Mouse (Mus musculus): ENCODE results near the gene Trafd1. TPM values are rescaled to one million over a fixed set of nuclear protein-coding genes. Genes with fewer than 3 reads are reported as not detected.
A peak's percentile ranks its signal among the peaks of the same experiment; 100 is the strongest.

Trafd1 gene
- total RNA-seq (2021), result 10 to 100 TPM; 82.1 to 83.6 TPM

DNA sequence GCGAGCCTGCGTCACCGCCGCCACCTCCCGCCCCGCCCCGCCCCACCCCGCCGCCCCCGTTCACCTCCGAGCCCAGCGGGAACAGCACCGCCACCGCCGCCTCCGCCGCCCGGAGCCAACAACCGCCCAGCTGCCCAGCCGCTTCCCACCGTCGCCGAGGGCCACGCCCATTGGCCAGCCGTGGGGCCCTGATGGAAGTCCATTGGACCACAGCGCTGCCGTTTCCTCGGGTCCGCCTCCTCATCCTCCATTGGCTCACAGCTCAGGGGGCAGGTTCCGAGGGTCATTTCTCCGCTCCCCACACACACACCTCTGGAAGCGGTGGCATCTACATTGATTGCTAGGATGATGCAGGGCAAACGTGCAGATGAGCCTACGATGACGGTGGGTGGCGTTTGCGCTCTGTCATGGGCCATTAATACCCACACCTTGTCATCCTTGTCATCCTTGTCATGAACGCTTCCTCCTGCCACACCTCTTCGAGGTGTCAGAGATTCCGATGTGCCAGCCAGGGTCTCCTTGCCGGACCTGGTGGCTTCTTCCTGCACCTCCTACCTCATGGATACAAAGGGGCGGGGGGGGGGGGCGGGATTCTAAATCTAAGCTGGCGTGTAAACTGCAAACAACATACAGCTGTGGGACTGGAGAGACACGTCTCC is at the start of gene Trafd1:
Trafd1 (minus strand) TSS at position 172 of the 659 bp plus-strand sequence.
- intact Hi-C loops (cut with DNase I), result no loop called here

DNA sequence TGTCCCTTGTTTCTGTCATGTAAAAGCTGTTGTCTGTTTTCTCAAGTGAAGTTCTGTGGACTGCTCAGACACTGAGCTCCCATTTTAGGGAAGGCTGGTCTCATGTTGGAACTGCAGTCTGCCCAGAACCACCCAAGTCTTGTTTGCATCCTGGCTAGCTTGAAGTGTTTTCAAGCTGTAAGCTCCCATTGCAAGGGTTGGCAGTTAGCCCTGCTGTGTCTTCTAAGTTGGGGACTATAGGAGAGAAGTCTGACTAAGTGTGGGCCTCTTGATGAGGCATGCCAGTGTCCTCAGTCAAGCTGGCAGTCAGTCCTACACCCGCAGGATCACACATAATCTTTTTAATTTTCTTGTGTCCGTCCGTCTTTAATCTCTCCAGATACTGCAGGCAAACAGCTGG is 43.5 kb upstream of the Trafd1 start:
- DNase-seq (ENCODE audit: low spot score in 2 of 2), result peak in 1 of 2 experiments; percentile 72
- intact Hi-C loops (cut with DNase I), result no loop called here

More for the DNA sequence above, at the start of gene Trafd1:
- peak; percentile 92 to 96 for DNase-seq (ENCODE audit: low spot score in 2 of 2)

GRCm38 (mm10) chr5:121423297-121423696 is 37.9 kb upstream of the Trafd1 start:
- DNase-seq (ENCODE audit: low spot score in 2 of 2), result no peak
- intact Hi-C loops (cut with DNase I), result no loop called here

GRCm38 (mm10) chr5:121422787-121423186 is 37.4 kb upstream of the Trafd1 start:
- peak in 1 of 2 experiments; percentile 56 for DNase-seq (ENCODE audit: low spot score in 2 of 2)

GRCm38 (mm10) chr5:121420721-121421120 is 35.3 kb upstream of the Trafd1 start:
- peak in 1 of 2 experiments; percentile 56 for DNase-seq (ENCODE audit: low spot score in 2 of 2)
- intact Hi-C loops (cut with DNase I), result no loop called here

More at GRCm38 (mm10) chr5:121422787-121423186, 37.4 kb upstream of the Trafd1 start:
- intact Hi-C loops (cut with DNase I), result no loop called here

DNA sequence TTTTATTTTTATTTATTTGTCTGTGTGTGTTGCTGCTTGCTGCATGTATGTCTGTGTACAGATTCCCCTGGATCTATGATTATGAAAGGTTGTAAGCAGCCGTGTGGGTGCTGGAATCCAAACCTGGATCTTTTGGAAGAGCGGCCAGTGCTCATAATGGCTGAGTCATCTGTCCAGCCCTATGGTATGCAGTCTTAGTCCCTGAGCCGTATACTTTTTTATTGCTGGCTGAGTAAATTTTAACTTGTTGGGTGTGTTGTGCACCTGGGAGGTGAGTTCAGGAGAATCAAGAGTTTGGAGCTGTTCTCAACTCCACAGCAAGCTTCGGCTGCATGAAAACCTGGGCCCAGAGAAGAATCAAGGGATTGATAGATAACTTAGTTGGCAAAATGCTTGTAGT is 25.5 kb upstream of the Trafd1 start:
- DNase-seq (ENCODE audit: low spot score in 2 of 2), result no peak
- intact Hi-C loops (cut with DNase I), result no loop called here

DNA sequence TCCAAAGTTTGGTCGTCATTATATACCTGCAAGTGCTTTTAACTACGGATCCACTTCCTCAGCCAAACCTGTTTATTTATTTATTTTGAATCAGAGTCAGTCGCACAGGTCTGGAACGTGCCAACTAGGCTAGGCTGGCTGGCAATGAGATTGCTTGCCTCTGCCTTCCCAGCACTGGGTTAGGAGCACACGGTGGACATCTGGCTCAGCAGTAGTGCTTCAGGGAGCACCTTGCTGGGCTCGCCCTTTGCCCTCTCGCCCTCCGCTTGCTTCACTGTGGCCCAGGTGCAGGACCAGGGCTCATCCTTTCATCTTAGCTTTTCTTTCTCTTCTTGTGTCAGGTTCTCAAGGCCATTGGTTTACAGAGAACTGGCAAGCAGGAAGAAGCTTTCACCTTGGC is 22.4 kb upstream of the Trafd1 start:
- intact Hi-C loops (cut with DNase I), result no loop called here
- DNase-seq (ENCODE audit: low spot score in 2 of 2), result no peak

DNA sequence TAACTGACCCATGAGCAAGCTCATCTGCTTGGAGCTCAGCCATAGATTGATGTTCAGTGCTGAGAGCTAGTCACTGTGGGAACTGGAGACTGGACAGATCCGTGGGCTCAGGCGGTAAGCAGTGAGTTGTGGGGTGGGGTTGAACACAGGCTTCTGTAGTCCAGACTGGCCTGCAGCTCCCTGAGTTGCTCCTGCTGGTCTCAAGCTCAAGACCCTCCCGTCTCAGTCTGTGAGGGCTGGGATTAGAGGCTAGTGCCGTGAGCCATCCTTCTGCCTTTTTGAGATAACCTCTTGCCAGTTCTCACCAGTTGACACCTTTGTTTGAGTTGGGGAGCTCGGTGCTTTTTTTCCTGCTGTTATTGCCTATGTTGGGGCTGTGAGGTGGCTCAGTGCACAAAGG is 15.4 kb upstream of the Trafd1 start:
- DNase-seq (ENCODE audit: low spot score in 2 of 2), result no peak
- intact Hi-C loops (cut with DNase I), result no loop called here

- intact Hi-C loops (cut with DNase I), result no loop called here
- DNase-seq (ENCODE audit: low spot score in 2 of 2), result no peak
These were observed 14.6 kb upstream of the Trafd1 start for GRCm38 (mm10) chr5:121400064-121400463.

GRCm38 (mm10) chr5:121399540-121399939 is 14.1 kb upstream of the Trafd1 start:
- intact Hi-C loops (cut with DNase I), result no loop called here
- DNase-seq (ENCODE audit: low spot score in 2 of 2), result no peak

DNA sequence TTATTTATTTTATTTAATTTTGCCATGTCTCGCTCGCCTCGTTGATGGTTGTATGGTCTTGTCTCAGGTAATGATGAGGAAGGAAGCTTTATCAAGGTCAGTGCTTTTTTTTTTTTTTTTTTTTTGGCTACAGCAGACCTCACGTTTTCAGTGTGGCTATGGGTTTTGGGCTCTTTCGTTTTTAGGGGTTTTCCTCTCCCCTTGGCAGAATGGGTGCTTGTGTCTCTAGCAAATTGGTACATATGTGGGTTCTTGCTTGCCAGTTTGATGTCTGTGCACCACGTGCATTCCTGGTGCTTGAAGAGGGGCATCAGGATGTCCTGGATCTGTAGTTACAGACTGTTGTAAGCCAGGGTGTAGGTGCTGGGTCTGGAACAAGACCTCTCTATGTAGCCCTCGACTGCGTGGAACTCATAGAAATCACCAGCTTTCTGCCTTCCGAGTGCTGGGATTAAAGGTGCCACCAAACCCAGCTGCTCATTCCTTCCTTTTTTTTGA is 13.6 kb upstream of the Trafd1 start:
- intact Hi-C loops (cut with DNase I), result no loop called here

GRCm38 (mm10) chr5:121398146-121398964 is 12.9 kb upstream of the Trafd1 start:
- peak in 1 of 2 experiments; percentile 31 for DNase-seq (ENCODE audit: low spot score in 2 of 2)

More for the DNA sequence above, 13.6 kb upstream of the Trafd1 start:
- DNase-seq (ENCODE audit: low spot score in 2 of 2), result no peak

GRCm38 (mm10) chr5:121397187-121398145 is 12.0 kb upstream of the Trafd1 start, which contains the start of gene Naa25:
Gene Naa25, plus strand, starts transcription at chr5:121397936.
- intact Hi-C loops (cut with DNase I), result no loop called here
- DNase-seq (ENCODE audit: low spot score in 2 of 2), result peak; percentile 92 to 95

More at GRCm38 (mm10) chr5:121398146-121398964, 12.9 kb upstream of the Trafd1 start:
- intact Hi-C loops (cut with DNase I), result no loop called here

GRCm38 (mm10) chr5:121395621-121396020 is 10.2 kb upstream of the Trafd1 start:
- no peak for DNase-seq (ENCODE audit: low spot score in 2 of 2)
- intact Hi-C loops (cut with DNase I), result no loop called here

DNA sequence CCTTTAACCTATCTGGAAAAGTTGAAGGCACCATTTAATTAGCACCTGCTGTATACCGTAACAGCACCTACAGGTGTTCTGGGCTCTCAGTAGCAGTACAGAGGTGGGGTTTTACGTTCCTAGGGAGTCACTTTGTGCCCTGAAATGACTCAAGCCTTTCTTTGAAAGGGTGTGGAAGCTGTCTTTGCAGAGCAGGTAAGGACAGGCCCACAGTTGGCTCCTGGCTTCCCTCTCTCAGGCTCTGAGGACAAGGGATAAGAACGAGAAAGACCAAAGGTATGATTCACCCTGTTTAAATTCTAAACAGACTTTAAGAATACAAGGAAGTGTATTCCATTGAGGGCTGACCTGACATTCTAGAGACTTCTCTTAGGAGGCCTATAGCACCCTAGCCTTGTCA is 8.0 kb upstream of the Trafd1 start:
- intact Hi-C loops (cut with DNase I), result no loop called here

GRCm38 (mm10) chr5:121392667-121393380 is 7.4 kb upstream of the Trafd1 start:
- peak in 1 of 2 experiments; percentile 51 for DNase-seq (ENCODE audit: low spot score in 2 of 2)
- intact Hi-C loops (cut with DNase I), result no loop called here

More for the DNA sequence above, 8.0 kb upstream of the Trafd1 start:
- no peak for DNase-seq (ENCODE audit: low spot score in 2 of 2)

GRCm38 (mm10) chr5:121389691-121390090 is 4.3 kb upstream of the Trafd1 start:
- DNase-seq (ENCODE audit: low spot score in 2 of 2), result no peak
- intact Hi-C loops (cut with DNase I), result no loop called here

GRCm38 (mm10) chr5:121389106-121389505 is 3.7 kb upstream of the Trafd1 start:
- DNase-seq (ENCODE audit: low spot score in 2 of 2), result no peak
- intact Hi-C loops (cut with DNase I), result no loop called here

GRCm38 (mm10) chr5:121387126-121387525 is 1.7 kb upstream of the Trafd1 start:
- intact Hi-C loops (cut with DNase I), result no loop called here
- DNase-seq (ENCODE audit: low spot score in 2 of 2), result no peak
